Mouse (Mus musculus) forebrain, embryonic 12.5 days (tissue): ENCODE results near the gene Vmn1r169. TPM values are rescaled to one million over a fixed set of nuclear protein-coding genes. Genes with fewer than 3 reads are reported as not detected.
"Not testable (repeated sequence)": the region's sequence is repeated elsewhere in the genome, so short reads cannot be mapped to it uniquely, and the experiment has no call there.

Experiments
- ATAC-seq: fragments of 200-750 bp; cut with Nextera tagmentation; 2 replicates; pipeline ENCODE4 v1.8.0; 2017; ENCODE audit warnings: moderate TSS enrichment; ENCODE audit not compliant: low FRiP score
- H3K27ac ChIP-seq: fragments of 300-500 bp; sonication (generic); 2 replicates; pipeline ENCODE4 v1.5.1; 2016; ENCODE audit warnings: mild to moderate bottlenecking
- H3K27me3 ChIP-seq: fragments of 300-500 bp; sonication (generic); 2 replicates; pipeline ENCODE4 v1.6.1; 2016; ENCODE audit warnings: mild to moderate bottlenecking
- H3K36me3 ChIP-seq: fragments of 300-500 bp; sonication (generic); replicated peaks from 2 replicates; pipeline ENCODE4 v1.6.1; 2016; ENCODE audit warnings: mild to moderate bottlenecking
- H3K4me1 ChIP-seq: fragments of 300-500 bp; sonication (generic); 2 replicates; pipeline ENCODE4 v1.6.1; 2016
- H3K4me2 ChIP-seq: fragments of 300-500 bp; sonication (generic); 2 replicates; pipeline ENCODE4 v1.6.1; 2016; ENCODE audit warnings: mild to moderate bottlenecking, moderate library complexity
- H3K4me3 ChIP-seq: fragments of 300-500 bp; sonication (generic); replicated peaks from 2 replicates; pipeline ENCODE4 v1.5.1; 2016; ENCODE audit warnings: mild to moderate bottlenecking
- H3K9ac ChIP-seq: fragments of 300-500 bp; sonication (generic); 2 replicates; pipeline ENCODE4 v1.6.1; 2016; ENCODE audit warnings: mild to moderate bottlenecking
- H3K9me3 ChIP-seq: fragments of 300-500 bp; sonication (generic); 2 replicates; pipeline ENCODE4 v1.6.1; 2016
- WGBS: fragments of 180-500 bp; shearing (Covaris S2); methylation state at CpG from one replicate; pipeline ENCODE4 v1.1.7; 2016; 5-methylcytosine and 5-hydroxymethylcytosine counted together
- polyA plus RNA-seq: library from polyadenylated mRNA; unstranded; fragments of >200 nt; fragmentation: Nextera tagmentation; extraction: Ambion mirVana; gene quantifications from 2 replicates; pipeline ENCODE4 v1.2.1, GENCODE M21; 2016

Vmn1r169 gene
- not detected in 2 replicates for polyA plus RNA-seq

DNA sequence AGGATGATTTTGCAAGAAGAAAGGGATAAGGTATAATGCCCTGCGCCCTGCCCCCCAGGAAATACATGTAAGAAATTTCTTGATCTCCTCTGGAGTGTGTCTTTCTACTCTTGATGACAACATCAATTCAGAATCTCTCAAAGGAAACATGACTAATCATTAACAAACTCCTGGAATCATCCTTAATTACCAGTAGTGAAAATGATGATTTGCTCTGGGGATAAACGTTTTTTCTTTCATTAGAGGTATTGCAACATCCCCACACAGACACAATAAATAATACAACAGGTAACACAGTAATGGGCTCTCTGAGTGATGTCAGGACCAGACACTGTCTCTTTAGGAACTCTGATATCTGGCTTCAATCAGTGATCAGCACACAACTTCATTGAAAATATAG lies at the start of gene Vmn1r169:
Vmn1r169 (plus strand) TSS at position 301 of the 400 bp plus-strand sequence.
- not testable (repeated sequence) for H3K4me3 ChIP-seq, H3K27me3 ChIP-seq, H3K4me1 ChIP-seq, H3K27ac ChIP-seq, H3K4me2 ChIP-seq, H3K36me3 ChIP-seq, ATAC-seq, H3K9ac ChIP-seq
- peaks cover 18% of the 10 kb centered on the region; the same call in 1 of the 2 replicates for H3K9me3 ChIP-seq
- WGBS = 58% methylated on average over 1 of the region's 2 CpGs

DNA sequence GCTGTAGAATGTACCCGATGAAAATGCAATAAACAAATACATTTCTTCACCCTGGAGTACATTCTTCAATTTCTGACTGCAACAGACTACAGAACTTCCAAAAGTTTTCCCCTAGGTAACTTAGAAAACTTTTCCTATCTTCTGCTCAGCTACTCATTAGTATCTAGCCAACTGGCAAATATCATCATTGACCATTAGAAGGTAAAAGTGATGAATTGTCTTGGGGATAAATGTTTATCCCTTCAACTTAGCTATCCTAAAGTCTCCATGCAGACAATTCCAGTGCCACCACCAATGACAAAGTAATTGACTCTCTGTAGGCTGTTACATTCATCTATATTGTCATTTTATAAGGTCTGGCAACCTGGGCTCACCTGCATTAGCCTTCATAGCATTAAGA lies 35.9 kb upstream of the Vmn1r169 start, which contains the start of gene Vmn1r168:
Vmn1r168 (plus strand) TSS at position 301 of the 400 bp plus-strand sequence.
- not testable (repeated sequence) for H3K27ac ChIP-seq, H3K9me3 ChIP-seq, H3K9ac ChIP-seq, H3K36me3 ChIP-seq, H3K4me3 ChIP-seq, ATAC-seq, H3K4me2 ChIP-seq, H3K27me3 ChIP-seq, H3K4me1 ChIP-seq
- WGBS = no CpG with 5 or more reads among the region's 1 CpGs

- H3K4me2 ChIP-seq, H3K4me3 ChIP-seq, H3K4me1 ChIP-seq, H3K36me3 ChIP-seq, H3K27me3 ChIP-seq, H3K27ac ChIP-seq, ATAC-seq, H3K9ac ChIP-seq: not testable (repeated sequence)
- peaks cover 13% of the 10 kb centered on the region; the same call in 1 of the 2 replicates for H3K9me3 ChIP-seq
- WGBS = 41% methylated on average over 1 of the region's 1 CpGs
Observed at GRCm38 (mm10) chr7:23605875-23606274, 30.5 kb downstream of the Vmn1r169 start, which contains the start of gene Vmn1r170. TSS of gene Vmn1r170 (plus strand) at chr7:23606175.

Other genes starting within 250 kb of the Vmn1r169 start
- gene Nlrp5, start 189.6 kb upstream of the Vmn1r169 start, polyA plus RNA-seq = not detected in 2 replicates
- not detected in 2 replicates for gene Vmn1r167, start 68.3 kb upstream of the Vmn1r169 start, polyA plus RNA-seq
- gene Vmn1r168, start 35.8 kb upstream of the Vmn1r169 start, polyA plus RNA-seq = not detected in 2 replicates
- gene Vmn1r170, start 30.6 kb downstream of the Vmn1r169 start, polyA plus RNA-seq = not detected in 2 replicates
- not detected in 2 replicates for gene Vmn1r171, start 55.2 kb downstream of the Vmn1r169 start, polyA plus RNA-seq
- gene Vmn1r172, start 82.8 kb downstream of the Vmn1r169 start, polyA plus RNA-seq = not detected in 2 replicates
- gene Vmn1r173, start 125.2 kb downstream of the Vmn1r169 start, polyA plus RNA-seq = not detected in 2 replicates
- not detected in 2 replicates for gene Vmn1r174, start 176.7 kb downstream of the Vmn1r169 start, polyA plus RNA-seq
- gene Vmn1r175, start 235.1 kb downstream of the Vmn1r169 start, polyA plus RNA-seq = not detected in 2 replicates